Mouse (Mus musculus): Measurements from ENCODE around the gene Idh3a. TPM values are rescaled to one million over a fixed set of nuclear protein-coding genes. Genes with fewer than 3 reads are reported as not detected.

Idh3a gene
- polyA plus RNA-seq, 1 experiment = 140 TPM

DNA sequence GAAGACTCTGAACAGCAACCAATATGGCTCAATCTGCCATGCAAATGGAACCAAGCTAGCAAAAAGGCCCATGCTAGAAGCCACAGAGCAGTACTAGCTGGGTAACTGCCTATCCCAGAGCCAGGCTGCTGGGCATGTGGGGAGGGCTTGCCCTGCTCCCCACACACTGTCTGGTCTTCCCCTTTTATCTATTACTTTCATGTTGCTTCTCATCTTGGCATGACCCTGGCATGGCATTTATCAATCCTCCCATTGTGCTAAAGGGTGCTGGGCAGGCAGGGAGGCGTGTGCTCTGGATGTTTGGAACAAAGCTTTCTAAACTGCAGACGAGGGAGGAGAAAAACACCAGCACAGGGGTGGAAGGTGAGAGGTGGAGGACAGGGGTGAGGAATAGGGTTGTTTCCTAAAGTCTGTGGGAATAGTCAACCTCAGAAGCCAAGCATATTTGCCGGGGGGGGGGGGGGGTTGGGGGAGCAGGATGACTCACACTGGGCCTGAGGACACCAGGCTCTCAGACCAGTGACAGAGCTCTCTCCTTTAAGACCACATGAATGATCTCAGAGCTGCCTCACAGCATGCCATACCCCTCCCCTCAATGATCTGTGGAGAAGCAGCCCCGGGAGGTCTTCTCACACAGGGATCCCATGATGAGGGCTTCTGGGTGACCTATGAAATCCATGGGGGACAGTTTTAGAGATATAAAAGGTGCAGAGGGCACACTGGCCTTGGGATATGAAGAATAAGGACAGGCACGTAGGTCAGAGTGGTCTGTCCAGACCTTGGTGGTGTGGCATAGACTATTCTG, 51.6 kb downstream of the Idh3a start:
- Histone ChIP-seq H3K36me3 (ENCODE audit: control insufficient read depth, insufficient read depth, low read length, poor library complexity, severe bottlenecking) (no peaks in the 10 kb centered on the region), H3K4me3 (ENCODE audit: low read depth, low read length) (no peak overlapping the region), H3K27me3 (ENCODE audit: control insufficient read depth, insufficient read depth, low read length, poor library complexity, severe bottlenecking) (no peaks in the 10 kb centered on the region), H3K9me3 (replicated peaks; ENCODE audit: control insufficient read depth, insufficient read depth, low read length, poor library complexity, severe bottlenecking) (no peaks in the 10 kb centered on the region), H3K4me1 (ENCODE audit: control insufficient read depth, insufficient read depth, low read length) (no peaks in the 10 kb centered on the region), H3K27ac (ENCODE audit: insufficient read depth, low read length) (no peak overlapping the region), H3K9ac (ENCODE audit: low read depth, poor library complexity, severe bottlenecking) (no peak overlapping the region)
- TF ChIP-seq POLR2A (IDR thresholded peaks at IDR 0.05; ENCODE audit: insufficient read depth, low read length) (no peak), CTCF (IDR thresholded peaks at IDR 0.05; ENCODE audit: low read depth, low read length) (no peak), EP300 (IDR thresholded peaks at IDR 0.05; ENCODE audit: insufficient read depth, low read depth, low read length) (no peak)

DNA sequence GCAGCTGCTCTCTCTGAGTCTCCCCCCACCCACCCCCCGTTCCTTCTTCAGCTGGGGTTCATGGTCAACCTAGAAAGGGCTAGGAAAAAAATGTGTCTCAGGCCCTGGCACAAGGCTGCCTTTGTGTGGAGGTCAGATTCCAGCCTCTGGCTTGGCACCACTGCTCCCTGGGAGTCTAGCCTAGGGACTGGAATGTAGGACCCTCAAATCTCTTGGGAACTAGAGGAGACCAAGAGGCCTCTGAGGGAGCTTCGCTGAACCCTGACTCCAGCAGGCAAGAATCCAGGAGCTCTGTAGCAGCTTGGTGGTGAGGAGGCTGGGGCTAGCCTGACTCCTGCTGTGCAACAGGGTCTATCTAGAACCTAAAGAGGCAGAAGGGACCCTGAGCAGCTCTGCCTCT, 53.1 kb downstream of the Idh3a start:
- H3K27ac ChIP-seq (ENCODE audit: insufficient read depth, low read length) = no peak overlapping the region

GRCm38 (mm10) chr9:54641548-54641947, 55.4 kb downstream of the Idh3a start:
- no peak for TF ChIP-seq POLR2A (IDR thresholded peaks at IDR 0.05; ENCODE audit: insufficient read depth, low read length)
- Histone ChIP-seq H3K36me3 (ENCODE audit: control insufficient read depth, insufficient read depth, low read length, poor library complexity, severe bottlenecking) (no peaks in the 10 kb centered on the region), H3K4me1 (ENCODE audit: control insufficient read depth, insufficient read depth, low read length) (no peaks in the 10 kb centered on the region), H3K9ac (ENCODE audit: low read depth, poor library complexity, severe bottlenecking) (no peak overlapping the region), H3K27ac (ENCODE audit: insufficient read depth, low read length) (no peak overlapping the region), H3K4me3 (ENCODE audit: low read depth, low read length) (no peak overlapping the region), H3K9me3 (replicated peaks; ENCODE audit: control insufficient read depth, insufficient read depth, low read length, poor library complexity, severe bottlenecking) (no peaks in the 10 kb centered on the region), H3K27me3 (ENCODE audit: control insufficient read depth, insufficient read depth, low read length, poor library complexity, severe bottlenecking) (no peaks in the 10 kb centered on the region)

More for the DNA sequence above, 53.1 kb downstream of the Idh3a start:
- Histone ChIP-seq H3K9ac (ENCODE audit: low read depth, poor library complexity, severe bottlenecking) (no peak overlapping the region), H3K27me3 (ENCODE audit: control insufficient read depth, insufficient read depth, low read length, poor library complexity, severe bottlenecking) (no peaks in the 10 kb centered on the region), H3K4me1 (ENCODE audit: control insufficient read depth, insufficient read depth, low read length) (no peaks in the 10 kb centered on the region), H3K4me3 (ENCODE audit: low read depth, low read length) (no peak overlapping the region), H3K9me3 (replicated peaks; ENCODE audit: control insufficient read depth, insufficient read depth, low read length, poor library complexity, severe bottlenecking) (no peaks in the 10 kb centered on the region), H3K36me3 (ENCODE audit: control insufficient read depth, insufficient read depth, low read length, poor library complexity, severe bottlenecking) (no peaks in the 10 kb centered on the region)
- TF ChIP-seq CTCF (IDR thresholded peaks at IDR 0.05; ENCODE audit: low read depth, low read length) (no peak), EP300 (IDR thresholded peaks at IDR 0.05; ENCODE audit: insufficient read depth, low read depth, low read length) (no peak)

DNA sequence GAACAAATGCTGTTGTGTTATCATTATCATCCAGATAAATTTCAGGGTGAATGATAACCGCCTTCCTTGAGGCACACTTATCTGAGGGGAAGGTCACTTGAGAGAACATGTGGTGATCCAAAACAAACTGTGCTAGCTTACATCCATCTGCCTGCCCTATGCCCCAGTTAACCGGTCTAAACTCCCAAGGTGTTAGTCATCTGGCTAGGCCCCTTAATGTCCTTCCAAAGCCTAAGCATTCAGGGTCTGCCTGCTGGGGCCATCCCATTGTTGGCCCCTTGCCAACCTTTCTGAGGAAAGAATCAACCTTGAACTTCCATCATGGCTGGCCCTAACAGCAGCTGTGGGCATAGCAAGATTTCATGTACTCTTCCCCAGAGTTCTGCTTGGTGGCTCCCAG, 56.0 kb downstream of the Idh3a start:
- no peak for TF ChIP-seq CTCF (IDR thresholded peaks at IDR 0.05; ENCODE audit: low read depth, low read length)
- no peak for TF ChIP-seq EP300 (IDR thresholded peaks at IDR 0.05; ENCODE audit: insufficient read depth, low read depth, low read length)
- TF ChIP-seq POLR2A (IDR thresholded peaks at IDR 0.05; ENCODE audit: insufficient read depth, low read length) = no peak
- no peak overlapping the region for H3K4me3 ChIP-seq (ENCODE audit: low read depth, low read length)
- H3K4me1 ChIP-seq (ENCODE audit: control insufficient read depth, insufficient read depth, low read length) = no peaks in the 10 kb centered on the region
- no peak overlapping the region for H3K9ac ChIP-seq (ENCODE audit: low read depth, poor library complexity, severe bottlenecking)
- H3K36me3 ChIP-seq (ENCODE audit: control insufficient read depth, insufficient read depth, low read length, poor library complexity, severe bottlenecking) = no peaks in the 10 kb centered on the region
- H3K27ac ChIP-seq (ENCODE audit: insufficient read depth, low read length) = no peak overlapping the region
- H3K9me3 ChIP-seq (replicated peaks; ENCODE audit: control insufficient read depth, insufficient read depth, low read length, poor library complexity, severe bottlenecking) = no peaks in the 10 kb centered on the region
- no peaks in the 10 kb centered on the region for H3K27me3 ChIP-seq (ENCODE audit: control insufficient read depth, insufficient read depth, low read length, poor library complexity, severe bottlenecking)

- H3K9ac ChIP-seq (ENCODE audit: low read depth, poor library complexity, severe bottlenecking) = no peak overlapping the region
- TF ChIP-seq POLR2A (IDR thresholded peaks at IDR 0.05; ENCODE audit: insufficient read depth, low read length) = no peak
- no peak for TF ChIP-seq EP300 (IDR thresholded peaks at IDR 0.05; ENCODE audit: insufficient read depth, low read depth, low read length)
- no peak for TF ChIP-seq CTCF (IDR thresholded peaks at IDR 0.05; ENCODE audit: low read depth, low read length)
- H3K9me3 ChIP-seq (replicated peaks; ENCODE audit: control insufficient read depth, insufficient read depth, low read length, poor library complexity, severe bottlenecking) = no peaks in the 10 kb centered on the region
- no peaks in the 10 kb centered on the region for H3K4me1 ChIP-seq (ENCODE audit: control insufficient read depth, insufficient read depth, low read length)
- no peak overlapping the region for H3K27ac ChIP-seq (ENCODE audit: insufficient read depth, low read length)
- H3K27me3 ChIP-seq (ENCODE audit: control insufficient read depth, insufficient read depth, low read length, poor library complexity, severe bottlenecking) = no peaks in the 10 kb centered on the region
- no peaks in the 10 kb centered on the region for H3K36me3 ChIP-seq (ENCODE audit: control insufficient read depth, insufficient read depth, low read length, poor library complexity, severe bottlenecking)
- H3K4me3 ChIP-seq (ENCODE audit: low read depth, low read length) = no peak overlapping the region
These were observed 56.4 kb downstream of the Idh3a start for GRCm38 (mm10) chr9:54642556-54642955.

DNA sequence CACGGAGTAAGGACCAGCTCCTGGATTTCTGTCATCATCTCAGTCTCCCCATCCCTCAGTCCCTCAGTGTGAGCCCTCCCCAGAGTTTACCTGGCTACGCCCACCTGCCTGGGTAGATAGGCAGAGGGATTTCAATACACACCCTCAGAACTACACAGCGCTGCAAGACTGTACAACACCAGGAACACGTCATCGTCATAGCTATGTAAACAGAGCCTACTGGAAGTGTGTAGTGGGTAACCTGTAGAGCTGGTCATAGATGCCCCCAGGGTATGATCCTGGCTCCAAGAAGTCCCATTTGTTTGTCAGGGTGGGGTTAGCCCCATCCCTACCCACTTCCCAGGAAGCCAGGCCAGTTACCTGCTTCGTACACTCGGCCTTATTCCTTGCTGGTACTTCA, 57.0 kb downstream of the Idh3a start:
- Histone ChIP-seq H3K4me1 (ENCODE audit: control insufficient read depth, insufficient read depth, low read length) (no peaks in the 10 kb centered on the region), H3K27ac (ENCODE audit: insufficient read depth, low read length) (no peak overlapping the region), H3K9me3 (replicated peaks; ENCODE audit: control insufficient read depth, insufficient read depth, low read length, poor library complexity, severe bottlenecking) (no peaks in the 10 kb centered on the region), H3K9ac (ENCODE audit: low read depth, poor library complexity, severe bottlenecking) (no peak overlapping the region), H3K4me3 (ENCODE audit: low read depth, low read length) (no peak overlapping the region), H3K36me3 (ENCODE audit: control insufficient read depth, insufficient read depth, low read length, poor library complexity, severe bottlenecking) (no peaks in the 10 kb centered on the region), H3K27me3 (ENCODE audit: control insufficient read depth, insufficient read depth, low read length, poor library complexity, severe bottlenecking) (no peaks in the 10 kb centered on the region)
- TF ChIP-seq POLR2A (IDR thresholded peaks at IDR 0.05; ENCODE audit: insufficient read depth, low read length) (no peak), CTCF (IDR thresholded peaks at IDR 0.05; ENCODE audit: low read depth, low read length) (no peak), EP300 (IDR thresholded peaks at IDR 0.05; ENCODE audit: insufficient read depth, low read depth, low read length) (no peak)
